Mouse (Mus musculus): ENCODE results near the gene Necap1.

Necap1 gene

GRCm38 (mm10) chr6:122883603-122884002, 9.3 kb downstream of the Necap1 start:
- DNase-seq (ENCODE audit: low spot score in 2 of 2): no peak

- DNase-seq (ENCODE audit: low spot score in 2 of 2): no peak
Measured at GRCm38 (mm10) chr6:122889599-122889998, 15.3 kb downstream of the Necap1 start.

GRCm38 (mm10) chr6:122892442-122893049, 18.3 kb downstream of the Necap1 start:
- DNase-seq (ENCODE audit: low spot score in 2 of 2): peak in 1 of 2 experiments; percentile 36

- DNase-seq (ENCODE audit: low spot score in 2 of 2): no peak
Measured at GRCm38 (mm10) chr6:122919922-122920321, 45.6 kb downstream of the Necap1 start.

- DNase-seq (ENCODE audit: low spot score in 2 of 2): peak; percentile 6 to 41
Measured at GRCm38 (mm10) chr6:122921451-122921850, 47.2 kb downstream of the Necap1 start, which contains the start of gene Clec4a1. TSS of gene Clec4a1 (plus strand) at chr6:122921848.

GRCm38 (mm10) chr6:122934845-122935244, 60.6 kb downstream of the Necap1 start:
- no peak for DNase-seq (ENCODE audit: low spot score in 2 of 2)

Measured in heart, adult 9 months (tissue).